Mouse (Mus musculus): Measurements from ENCODE around the gene Ptprm. TPM values are rescaled to one million over a fixed set of nuclear protein-coding genes. Genes with fewer than 3 reads are reported as not detected.

Gene Ptprm
- polyA plus RNA-seq, 1 experiment from 2014 or later: 7.0 TPM

DNA sequence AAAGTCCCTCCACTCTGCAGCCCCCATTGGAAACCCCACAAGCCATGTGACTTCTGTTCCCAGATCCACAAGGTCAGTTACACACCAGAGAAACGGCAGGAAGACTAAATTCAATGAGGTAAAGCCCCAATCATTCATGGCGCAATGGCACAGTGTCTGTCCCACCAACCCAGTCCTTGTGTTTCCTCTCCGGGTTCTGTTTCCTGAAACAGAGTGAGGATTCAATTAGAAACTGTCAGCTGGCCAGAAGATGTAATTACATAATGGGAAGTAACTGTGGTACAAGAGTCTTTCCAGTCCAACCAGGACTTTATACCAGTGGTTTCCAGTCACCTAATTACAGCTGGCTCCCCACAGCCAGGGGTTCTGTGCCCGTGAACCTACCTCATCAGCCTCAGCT lies 24.8 kb downstream of the Ptprm start:
- H3K4me1 ChIP-seq (ENCODE audit: control insufficient read depth, insufficient read depth, low read length): no peaks in the 10 kb centered on the region
- ATAC-seq: no peak

GRCm38 (mm10) chr17:67324499-67324832 lies 29.8 kb downstream of the Ptprm start:
- Histone ChIP-seq H3K4me3 (ENCODE audit: low read length) (no peak overlapping the region), H3K9ac (ENCODE audit: low read depth, low read length) (no peak overlapping the region), H3K9me3 (ENCODE audit: control insufficient read depth, low read length) (no peaks in the 10 kb centered on the region), H3K36me3 (ENCODE audit: control insufficient read depth, insufficient read depth, low read length) (no peaks in the 10 kb centered on the region), H3K4me1 (ENCODE audit: control insufficient read depth, insufficient read depth, low read length) (no peaks in the 10 kb centered on the region), H3K4me2 (ENCODE audit: low read depth, low read length) (no peak overlapping the region), H3K27me3 (replicated peaks; ENCODE audit: control insufficient read depth, insufficient read depth, low read length) (no peaks in the 10 kb centered on the region), H3K27ac (ENCODE audit: low read length) (no peak overlapping the region)
- WGBS: 17% methylated on average over 1 of the region's 1 CpGs
- ATAC-seq: no peak

More for the DNA sequence above, 24.8 kb downstream of the Ptprm start:
- H3K9ac ChIP-seq (ENCODE audit: low read depth, low read length): no peak overlapping the region
- H3K27me3 ChIP-seq (replicated peaks; ENCODE audit: control insufficient read depth, insufficient read depth, low read length): no peaks in the 10 kb centered on the region
- WGBS: 73% methylated on average over 4 of the region's 4 CpGs
- H3K4me2 ChIP-seq (ENCODE audit: low read depth, low read length): no peak overlapping the region
- H3K4me3 ChIP-seq (ENCODE audit: low read length): no peak overlapping the region
- no peak overlapping the region for H3K27ac ChIP-seq (ENCODE audit: low read length)
- H3K9me3 ChIP-seq (ENCODE audit: control insufficient read depth, low read length): no peaks in the 10 kb centered on the region
- H3K36me3 ChIP-seq (ENCODE audit: control insufficient read depth, insufficient read depth, low read length): no peaks in the 10 kb centered on the region

DNA sequence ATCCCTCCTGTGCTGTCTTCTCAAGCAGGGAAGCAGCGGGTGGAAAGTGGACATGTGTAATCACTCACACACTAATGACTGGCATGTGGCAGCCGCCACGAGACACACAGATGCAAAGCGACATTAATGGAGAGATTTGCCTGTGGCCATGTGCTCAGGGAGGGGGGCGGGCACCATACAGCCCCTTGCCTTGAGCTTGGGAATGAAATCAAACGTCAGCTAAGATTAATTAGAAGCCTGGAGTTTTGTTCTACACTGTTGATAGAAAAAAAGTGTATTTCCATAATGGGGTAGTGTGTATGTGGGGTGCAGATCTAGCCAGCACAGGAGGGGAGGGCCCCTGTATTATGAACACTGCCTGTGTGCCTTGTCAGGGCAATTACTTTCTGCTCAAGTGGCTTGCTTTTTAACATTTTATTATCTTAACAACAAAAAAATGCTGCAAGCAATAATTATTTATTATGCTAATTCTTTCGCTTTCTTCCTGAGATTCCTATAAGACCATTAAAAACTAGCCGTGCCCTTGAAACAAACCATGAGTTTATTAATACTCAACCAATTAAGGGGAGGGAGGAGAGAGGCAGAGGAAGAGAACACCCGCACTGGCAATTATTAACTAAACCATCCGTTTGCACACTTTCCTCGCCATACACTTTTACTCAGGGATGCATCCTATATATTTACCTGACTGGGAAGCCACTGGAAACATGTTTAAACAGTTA lies 30.3 kb downstream of the Ptprm start:
- WGBS: 44% methylated on average over 11 of the region's 11 CpGs
- Histone ChIP-seq H3K9ac (ENCODE audit: low read depth, low read length) (no peak overlapping the region), H3K4me3 (ENCODE audit: low read length) (no peak overlapping the region), H3K36me3 (ENCODE audit: control insufficient read depth, insufficient read depth, low read length) (no peaks in the 10 kb centered on the region), H3K4me1 (ENCODE audit: control insufficient read depth, insufficient read depth, low read length) (no peaks in the 10 kb centered on the region), H3K9me3 (ENCODE audit: control insufficient read depth, low read length) (no peaks in the 10 kb centered on the region), H3K27me3 (replicated peaks; ENCODE audit: control insufficient read depth, insufficient read depth, low read length) (no peaks in the 10 kb centered on the region), H3K4me2 (ENCODE audit: low read depth, low read length) (no peak overlapping the region), H3K27ac (ENCODE audit: low read length) (no peak overlapping the region)
- ATAC-seq: no peak; the same call in 1 of the 2 replicates

GRCm38 (mm10) chr17:67314491-67315205 lies 39.6 kb downstream of the Ptprm start:
- WGBS: 68% methylated on average over 4 of the region's 4 CpGs
- Histone ChIP-seq H3K4me1 (ENCODE audit: control insufficient read depth, insufficient read depth, low read length) (no peaks in the 10 kb centered on the region), H3K9ac (ENCODE audit: low read depth, low read length) (no peak overlapping the region), H3K4me2 (ENCODE audit: low read depth, low read length) (no peak overlapping the region), H3K27ac (ENCODE audit: low read length) (no peak overlapping the region), H3K27me3 (replicated peaks; ENCODE audit: control insufficient read depth, insufficient read depth, low read length) (no peaks in the 10 kb centered on the region), H3K9me3 (ENCODE audit: control insufficient read depth, low read length) (no peaks in the 10 kb centered on the region), H3K4me3 (ENCODE audit: low read length) (no peak overlapping the region), H3K36me3 (ENCODE audit: control insufficient read depth, insufficient read depth, low read length) (no peaks in the 10 kb centered on the region)
- no peak for ATAC-seq

DNA sequence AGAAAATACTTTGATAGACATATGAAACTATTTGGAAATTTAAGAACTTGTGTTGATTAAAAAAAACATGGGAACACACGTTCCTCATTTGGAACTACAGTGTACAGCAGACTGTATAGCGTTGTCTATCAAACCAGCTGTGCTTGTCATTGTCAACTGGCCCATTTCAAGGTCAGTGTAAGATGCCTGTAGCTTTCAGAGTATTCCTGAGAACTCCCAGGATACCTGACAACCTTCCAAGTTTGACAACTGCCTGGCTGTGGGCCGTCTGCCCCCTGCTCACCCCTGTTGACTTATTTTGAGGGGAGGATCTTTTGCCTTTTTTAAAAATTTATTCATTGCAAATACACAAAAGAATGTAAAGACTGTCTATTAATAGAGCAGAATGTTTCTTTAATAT lies 45.8 kb downstream of the Ptprm start:
- no peak for ATAC-seq
- Histone ChIP-seq H3K27me3 (replicated peaks; ENCODE audit: control insufficient read depth, insufficient read depth, low read length) (no peaks in the 10 kb centered on the region), H3K9me3 (ENCODE audit: control insufficient read depth, low read length) (no peaks in the 10 kb centered on the region), H3K4me2 (ENCODE audit: low read depth, low read length) (no peak overlapping the region), H3K9ac (ENCODE audit: low read depth, low read length) (no peak overlapping the region), H3K4me1 (ENCODE audit: control insufficient read depth, insufficient read depth, low read length) (no peaks in the 10 kb centered on the region), H3K27ac (ENCODE audit: low read length) (no peak overlapping the region), H3K36me3 (ENCODE audit: control insufficient read depth, insufficient read depth, low read length) (no peaks in the 10 kb centered on the region), H3K4me3 (ENCODE audit: low read length) (no peak overlapping the region)
- 83% methylated on average over 3 of the region's 3 CpGs for WGBS

DNA sequence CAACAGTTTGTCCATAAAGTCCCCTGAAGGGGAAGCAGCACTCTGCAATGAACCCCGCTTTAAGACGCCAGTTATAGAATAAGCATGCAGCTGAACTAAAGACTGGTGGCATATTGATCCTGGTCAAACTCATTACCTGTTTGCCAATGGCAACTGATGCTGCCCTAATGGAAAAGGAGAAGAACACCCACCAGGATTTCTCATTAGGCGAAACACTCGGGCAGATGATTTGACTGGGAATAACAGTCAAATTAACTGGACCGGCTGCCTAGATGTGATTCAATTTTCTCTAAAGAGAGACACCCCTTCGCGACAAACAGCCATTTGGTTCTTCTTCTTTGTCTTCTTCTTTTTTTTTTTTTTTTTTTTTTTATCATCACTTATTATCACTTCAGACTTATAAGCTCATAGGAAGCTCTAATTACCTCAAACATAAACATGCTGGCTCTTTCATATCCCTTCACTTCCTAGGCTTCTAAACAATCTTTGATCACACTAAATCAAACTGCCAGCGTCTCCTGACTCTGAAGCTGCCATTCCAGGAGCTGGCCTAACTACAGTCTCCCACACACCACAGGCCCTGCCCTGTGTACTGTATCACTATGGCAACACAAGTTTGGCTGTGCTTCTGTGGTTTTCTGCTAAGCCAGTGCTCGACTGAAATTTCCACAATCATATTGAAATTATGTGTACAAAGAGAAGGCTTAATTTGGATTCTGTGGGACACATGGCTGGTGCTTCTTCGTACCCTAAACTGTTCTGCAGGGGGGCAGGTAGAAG lies 48.0 kb downstream of the Ptprm start:
- Histone ChIP-seq H3K27ac (ENCODE audit: low read length) (no peak overlapping the region), H3K36me3 (ENCODE audit: control insufficient read depth, insufficient read depth, low read length) (no peaks in the 10 kb centered on the region), H3K27me3 (replicated peaks; ENCODE audit: control insufficient read depth, insufficient read depth, low read length) (no peaks in the 10 kb centered on the region), H3K4me2 (ENCODE audit: low read depth, low read length) (no peak overlapping the region), H3K9me3 (ENCODE audit: control insufficient read depth, low read length) (no peaks in the 10 kb centered on the region), H3K4me3 (ENCODE audit: low read length) (no peak overlapping the region), H3K9ac (ENCODE audit: low read depth, low read length) (no peak overlapping the region), H3K4me1 (ENCODE audit: control insufficient read depth, insufficient read depth, low read length) (no peaks in the 10 kb centered on the region)
- ATAC-seq: no peak
- WGBS: 78% methylated on average over 10 of the region's 10 CpGs

DNA sequence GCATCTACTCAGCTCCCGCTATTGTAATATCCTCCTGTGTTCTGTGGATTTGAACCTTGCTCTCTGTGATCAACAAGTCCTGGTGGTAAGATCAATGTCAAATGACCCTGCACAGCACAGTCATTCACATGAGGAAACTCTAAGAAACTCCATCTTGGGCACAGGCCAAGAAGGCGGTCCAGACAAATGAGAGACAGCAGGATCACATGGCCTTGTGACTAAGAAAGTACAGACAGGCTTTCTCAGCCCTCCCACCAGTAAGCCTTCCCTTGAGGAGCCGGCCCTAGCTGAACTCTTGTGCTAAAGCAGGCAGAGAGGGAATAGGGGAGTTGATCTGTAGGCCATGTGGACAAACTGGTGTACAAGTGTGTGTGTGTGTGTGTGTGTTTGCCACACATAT lies 49.4 kb downstream of the Ptprm start:
- H3K4me1 ChIP-seq (ENCODE audit: control insufficient read depth, insufficient read depth, low read length): no peaks in the 10 kb centered on the region
- H3K4me3 ChIP-seq (ENCODE audit: low read length): no peak overlapping the region
- WGBS: 66% methylated on average over 3 of the region's 3 CpGs
- H3K9ac ChIP-seq (ENCODE audit: low read depth, low read length): no peak overlapping the region
- H3K4me2 ChIP-seq (ENCODE audit: low read depth, low read length): no peak overlapping the region
- no peaks in the 10 kb centered on the region for H3K27me3 ChIP-seq (replicated peaks; ENCODE audit: control insufficient read depth, insufficient read depth, low read length)
- H3K36me3 ChIP-seq (ENCODE audit: control insufficient read depth, insufficient read depth, low read length): no peaks in the 10 kb centered on the region
- H3K27ac ChIP-seq (ENCODE audit: low read length): no peak overlapping the region
- no peaks in the 10 kb centered on the region for H3K9me3 ChIP-seq (ENCODE audit: control insufficient read depth, low read length)
- ATAC-seq: peak; percentile 59

GRCm38 (mm10) chr17:67303326-67304099 lies 50.7 kb downstream of the Ptprm start:
- no peaks in the 10 kb centered on the region for H3K27me3 ChIP-seq (replicated peaks; ENCODE audit: control insufficient read depth, insufficient read depth, low read length)
- H3K9ac ChIP-seq (ENCODE audit: low read depth, low read length): no peak overlapping the region
- no peaks in the 10 kb centered on the region for H3K36me3 ChIP-seq (ENCODE audit: control insufficient read depth, insufficient read depth, low read length)
- no peak for ATAC-seq
- WGBS: 72% methylated on average over 18 of the region's 18 CpGs
- H3K9me3 ChIP-seq (ENCODE audit: control insufficient read depth, low read length): no peaks in the 10 kb centered on the region
- H3K4me3 ChIP-seq (ENCODE audit: low read length): no peak overlapping the region
- H3K4me2 ChIP-seq (ENCODE audit: low read depth, low read length): no peak overlapping the region
- H3K27ac ChIP-seq (ENCODE audit: low read length): no peak overlapping the region
- no peaks in the 10 kb centered on the region for H3K4me1 ChIP-seq (ENCODE audit: control insufficient read depth, insufficient read depth, low read length)

DNA sequence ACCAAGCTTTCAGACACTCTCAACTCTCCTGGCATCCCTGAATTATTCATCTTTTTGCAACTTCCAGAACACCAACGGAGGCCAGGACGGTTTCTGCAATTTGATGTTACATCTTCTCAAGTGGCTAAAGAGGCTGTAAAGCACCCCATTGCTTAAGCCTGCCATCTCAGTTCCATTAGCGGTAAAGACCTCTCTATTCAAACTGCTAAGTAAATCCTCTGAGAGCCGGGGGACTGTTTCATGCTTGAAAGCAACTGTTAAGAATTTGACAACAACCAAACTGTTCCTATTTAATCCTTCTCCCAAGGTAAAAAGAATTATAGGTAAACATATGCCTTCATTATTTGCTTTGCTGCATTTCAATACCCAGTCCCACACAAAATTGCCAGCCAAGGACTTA lies 51.7 kb downstream of the Ptprm start:
- WGBS: 65% methylated on average over 4 of the region's 4 CpGs
- H3K27me3 ChIP-seq (replicated peaks; ENCODE audit: control insufficient read depth, insufficient read depth, low read length): no peaks in the 10 kb centered on the region
- no peaks in the 10 kb centered on the region for H3K36me3 ChIP-seq (ENCODE audit: control insufficient read depth, insufficient read depth, low read length)
- no peak overlapping the region for H3K27ac ChIP-seq (ENCODE audit: low read length)
- no peaks in the 10 kb centered on the region for H3K4me1 ChIP-seq (ENCODE audit: control insufficient read depth, insufficient read depth, low read length)
- H3K4me2 ChIP-seq (ENCODE audit: low read depth, low read length): no peak overlapping the region
- no peak overlapping the region for H3K4me3 ChIP-seq (ENCODE audit: low read length)
- ATAC-seq: no peak
- no peak overlapping the region for H3K9ac ChIP-seq (ENCODE audit: low read depth, low read length)
- H3K9me3 ChIP-seq (ENCODE audit: control insufficient read depth, low read length): no peaks in the 10 kb centered on the region

Data from intestine, embryonic 16.5 days (tissue).